9 mouse cellular contexts compared by ENCODE assay signal in genomic region chr13:99447403-99448199, GRCm38 (mm10).
DNase-seq lines count a peak whose midpoint lies in the region; ATAC-seq lines count a peak whose summit lies in the region.
"Had no signal": no experiment of that assay in that cellular context is flagged by ENCODE, and none has a peak within 500 bp of the region (broad histone marks: within the 10 kb centered on the region; RNA-seq: fewer than 3 reads in every experiment).

No protein-coding gene starts in this region.

- intact Hi-C loops in heart, postnatal 14 days (cut with DNase I): no loop called here

- no peak for ATAC-seq in embryonic facial prominence, embryonic 14.5 days (ENCODE audit: low read depth)

- H3K4me1 ChIP-seq in embryonic facial prominence, embryonic 14.5 days (ENCODE audit: control insufficient read depth, insufficient read depth, low read length): peaks cover 47% of the 10 kb centered on the region

- WGBS in embryonic facial prominence, embryonic 14.5 days: 34% methylated on average over 11 of the region's 11 CpGs

- no peak overlapping the region; the same call in 1 of the 2 replicates for H3K27ac ChIP-seq in embryonic facial prominence, embryonic 14.5 days (replicated peaks; ENCODE audit: low read depth, low read length)
- H3K27ac ChIP-seq: macrophage had no signal

- H3K4me3 ChIP-seq in embryonic facial prominence, embryonic 14.5 days (ENCODE audit: low read depth, low read length): no peak overlapping the region

- no peak overlapping the region for H3K4me2 ChIP-seq in embryonic facial prominence, embryonic 14.5 days (ENCODE audit: low read depth, low read length)

- peak; percentile 88 for DNase-seq in 3134 (ENCODE audit: extremely low read depth, insufficient read length, low spot score)
- peak; percentile 61 for DNase-seq in adrenal gland, adult 2 months
- peak; percentile 70 for DNase-seq in embryonic facial prominence, embryonic 14.5 days (ENCODE audit: low spot score)
- peak; percentile 29 to 49 for DNase-seq in heart, postnatal 14 days
- DNase-seq in lung, postnatal 4 days: peak; percentile 39 to 54
- peak; percentile 51 for DNase-seq in right cerebral cortex, postnatal 4 days
- DNase-seq in urinary bladder, postnatal 10 days (ENCODE audit: low spot score): no peak
- no peak for DNase-seq in kidney, adult 18-20 months

- no peaks in the 10 kb centered on the region for H3K27me3 ChIP-seq in embryonic facial prominence, embryonic 14.5 days (replicated peaks; ENCODE audit: control insufficient read depth, insufficient read depth, low read length)

- no peaks in the 10 kb centered on the region for H3K36me3 ChIP-seq in embryonic facial prominence, embryonic 14.5 days (ENCODE audit: control insufficient read depth, insufficient read depth, low read length)

- H3K9ac ChIP-seq in embryonic facial prominence, embryonic 14.5 days (ENCODE audit: low read depth, low read length): no peak overlapping the region

- no peaks in the 10 kb centered on the region for H3K9me3 ChIP-seq in embryonic facial prominence, embryonic 14.5 days (ENCODE audit: control insufficient read depth, low read length)

Comparison
In these comparisons a context has a peak if more than half of its experiments do, and no peak if none do; other contexts are left out.
1. DNase-seq: peak in 3134 (single experiment), adrenal gland, adult 2 months (single experiment), embryonic facial prominence, embryonic 14.5 days (single experiment), heart, postnatal 14 days (2 of 2), lung, postnatal 4 days (2 of 2) and right cerebral cortex, postnatal 4 days (single experiment); none in urinary bladder, postnatal 10 days (single experiment) and kidney, adult 18-20 months (single experiment).